Mouse (Mus musculus) stomach, postnatal 0 days (tissue): ENCODE results near the gene Cep95.

ENCODE experiments used
- CTCF ChIP-seq: IDR thresholded peaks from 2 replicates; pipeline ENCODE4 v1.5.1; 2016; ENCODE audit warnings: antibody characterized with exemption, low read depth, mild to moderate bottlenecking, moderate library complexity
- EP300 ChIP-seq: optimal IDR thresholded peaks from 2 replicates; pipeline ENCODE3; 2016; ENCODE audit warnings: antibody characterized with exemption

GRCm38 (mm10) chr11:106787131-106788025 lies 1.7 kb upstream of the Cep95 start:
- TF ChIP-seq CTCF (no peak), EP300 (no peak)
